15 mouse cellular contexts compared by ENCODE assay signal in genomic region chr12:81873345-81873744, GRCm38 (mm10).
"Had no signal": no experiment of that assay in that cellular context is flagged by ENCODE, and none has a peak within 500 bp of the region (broad histone marks: within the 10 kb centered on the region; RNA-seq: fewer than 3 reads in every experiment).

No protein-coding gene starts in this region.

- ATAC-seq: intestine, postnatal 0 days had no signal

- H3K4me1 ChIP-seq: liver, embryonic 13.5 days had no signal

- DNase-seq: kidney, adult 2 months; kidney, postnatal 25 days; layer of hippocampus, adult 9-11 months; liver, embryonic 13.5 days; lung, adult 2 months; lung, postnatal 14 days; lung, postnatal 4 days; midbrain, embryonic 14.5 days; thymus, adult 18-20 months; thymus, postnatal 36 days had no signal

- H3K9ac ChIP-seq: liver, embryonic 13.5 days had no signal

- H3K27me3 ChIP-seq: liver, embryonic 13.5 days had no signal

- H3K4me3 ChIP-seq: layer of hippocampus, adult 2 months; liver, embryonic 13.5 days; myocyte had no signal

- H3K36me3 ChIP-seq: liver, embryonic 13.5 days had no signal

- H3K9me3 ChIP-seq: liver, embryonic 13.5 days had no signal

- H3K27ac ChIP-seq: kidney, postnatal 0 days; layer of hippocampus, adult 2 months; liver, embryonic 13.5 days had no signal

- H3K4me2 ChIP-seq: liver, embryonic 13.5 days; midbrain, embryonic 11.5 days had no signal
